Mouse (Mus musculus) left cerebral cortex, postnatal 10 days (tissue): ENCODE measurements at regions not wholly inside any gene's neighbourhood (a gene's known extent, or its start where the extent isn't known, plus 50 kb on each side); places are given as distances from the start of the nearest gene placed in this dataset.
A peak's percentile ranks its signal among the peaks of the same experiment; 100 is the strongest.

Experiments used
- DNase-seq, 2 experiments: peaks; one replicate each; pipeline ENCODE4 v3.0.0; 2021 to 2022; ENCODE audit warnings: low spot score in 2 of 2, mixed read lengths in 1 of 2; ENCODE audit errors: extremely low spot score in 1 of 2
- intact Hi-C: fragments of 180-260 bp; cut with DNase I; formaldehyde crosslinking; loops from one replicate; pipeline ENCODE4 v1.15.1; 2025

GRCm38 (mm10) chr14:105056171-105056570 is 121.0 kb downstream of the Rbm26 start:
- intact Hi-C loops, result no loop called here

GRCm38 (mm10) chr14:105038798-105039197 is 138.3 kb downstream of the Rbm26 start:
- DNase-seq, result no peak
- intact Hi-C loops, result loop anchor here (10.0 kb wide), 1 partner anchor 1004 kb away; no protein-coding TSS in a partner anchor

More at GRCm38 (mm10) chr14:105056171-105056570, 121.0 kb downstream of the Rbm26 start:
- DNase-seq, result no peak

GRCm38 (mm10) chr14:105034712-105035377 is 142.3 kb downstream of the Rbm26 start:
- intact Hi-C loops, result loop anchor here (10.0 kb wide), 1 partner anchor 1000 kb away; no protein-coding TSS in a partner anchor
- peak in 1 of 2 experiments; percentile 5 for DNase-seq

- DNase-seq, result no peak
- intact Hi-C loops, result no loop called here
Observed at GRCm38 (mm10) chr14:105019971-105020370, 157.2 kb downstream of the Rbm26 start.

- intact Hi-C loops, result no loop called here
Observed at GRCm38 (mm10) chr14:105016089-105016846, 160.9 kb downstream of the Rbm26 start.

GRCm38 (mm10) chr14:105015278-105015677 is 161.8 kb downstream of the Rbm26 start:
- intact Hi-C loops, result no loop called here

More at GRCm38 (mm10) chr14:105016089-105016846, 160.9 kb downstream of the Rbm26 start:
- DNase-seq, result no peak

GRCm38 (mm10) chr14:105010742-105011141 is 166.4 kb downstream of the Rbm26 start:
- intact Hi-C loops, result no loop called here

More at GRCm38 (mm10) chr14:105015278-105015677, 161.8 kb downstream of the Rbm26 start:
- DNase-seq, result no peak

GRCm38 (mm10) chr14:105008331-105008730 is 168.8 kb downstream of the Rbm26 start:
- intact Hi-C loops, result no loop called here
- DNase-seq, result no peak

More at GRCm38 (mm10) chr14:105010742-105011141, 166.4 kb downstream of the Rbm26 start:
- no peak for DNase-seq

GRCm38 (mm10) chr14:104994066-104994465 is 183.1 kb downstream of the Rbm26 start:
- intact Hi-C loops, result no loop called here

GRCm38 (mm10) chr14:104966046-104966445 is 211.1 kb downstream of the Rbm26 start:
- no peak for DNase-seq
- intact Hi-C loops, result no loop called here

More at GRCm38 (mm10) chr14:104994066-104994465, 183.1 kb downstream of the Rbm26 start:
- no peak for DNase-seq

- intact Hi-C loops, result no loop called here
- DNase-seq, result no peak
Observed at GRCm38 (mm10) chr14:104943450-104943849, 233.7 kb downstream of the Rbm26 start.

GRCm38 (mm10) chr14:104939961-104940360 is 237.2 kb downstream of the Rbm26 start:
- intact Hi-C loops, result no loop called here
- no peak for DNase-seq

GRCm38 (mm10) chr14:104937083-104937864 is 239.9 kb downstream of the Rbm26 start:
- intact Hi-C loops, result no loop called here
- no peak for DNase-seq

- DNase-seq, result no peak
- intact Hi-C loops, result no loop called here
Observed at GRCm38 (mm10) chr14:104935956-104936355, 241.2 kb downstream of the Rbm26 start.

GRCm38 (mm10) chr14:104905706-104906105 is 271.4 kb downstream of the Rbm26 start:
- DNase-seq, result no peak
- intact Hi-C loops, result no loop called here

GRCm38 (mm10) chr14:104902120-104903027 is 274.8 kb downstream of the Rbm26 start:
- no peak for DNase-seq
- intact Hi-C loops, result no loop called here

- intact Hi-C loops, result no loop called here
- DNase-seq, result no peak
Observed at GRCm38 (mm10) chr14:104901072-104901471, 276.1 kb downstream of the Rbm26 start.

- intact Hi-C loops, result no loop called here
Observed at GRCm38 (mm10) chr14:104871203-104871602, 305.9 kb downstream of the Rbm26 start.

More at GRCm38 (mm10) chr14:104871203-104871602, 305.9 kb downstream of the Rbm26 start:
- no peak for DNase-seq
